Mouse (Mus musculus): ENCODE measurements at regions not wholly inside any gene's neighbourhood (a gene's known extent, or its start where the extent isn't known, plus 50 kb on each side); places are given as distances from the start of the nearest gene placed in this dataset.
"Not testable (repeated sequence)": the region's sequence is repeated elsewhere in the genome, so short reads cannot be mapped to it uniquely, and the experiment has no call there.

GRCm38 (mm10) chr15:53984006-53984405 is 99.3 kb downstream of the Gm7489 start:
- in situ Hi-C loops (cut with MboI, MseI) = not testable (repeated sequence)

- in situ Hi-C loops (cut with MboI, MseI) = no loop called here
Measured at GRCm38 (mm10) chr15:53989888-53990287, 105.2 kb downstream of the Gm7489 start.

- in situ Hi-C loops (cut with MboI, MseI) = no loop called here
Measured at GRCm38 (mm10) chr15:53995199-53995868, 110.6 kb downstream of the Gm7489 start.

GRCm38 (mm10) chr15:53998600-53999290 is 114.0 kb downstream of the Gm7489 start:
- in situ Hi-C loops (cut with MboI, MseI) = no loop called here

- in situ Hi-C loops (cut with MboI, MseI) = no loop called here
Measured at GRCm38 (mm10) chr15:54033756-54034155, 149.1 kb downstream of the Gm7489 start.

- in situ Hi-C loops (cut with MboI, MseI) = loop anchor here (25.0 kb wide), 1 partner anchor 937 kb away; no protein-coding TSS in a partner anchor
Measured at GRCm38 (mm10) chr15:54050711-54051110, 166.0 kb downstream of the Gm7489 start.

GRCm38 (mm10) chr15:54070005-54070634 is 185.4 kb downstream of the Gm7489 start:
- in situ Hi-C loops (cut with MboI, MseI) = loop anchor here (5.0 to 25.0 kb wide), 2 partner anchors 347 to 917 kb away; no protein-coding TSS in a partner anchor

GRCm38 (mm10) chr15:54071732-54072131 is 187.0 kb downstream of the Gm7489 start:
- in situ Hi-C loops (cut with MboI, MseI) = loop anchor here (5.0 to 25.0 kb wide), 2 partner anchors 346 to 916 kb away; no protein-coding TSS in a partner anchor

GRCm38 (mm10) chr15:54091301-54091700 is 206.6 kb downstream of the Gm7489 start:
- in situ Hi-C loops (cut with MboI, MseI) = no loop called here

- in situ Hi-C loops (cut with MboI, MseI) = no loop called here
Measured at GRCm38 (mm10) chr15:54092386-54092785, 207.7 kb downstream of the Gm7489 start.

- in situ Hi-C loops (cut with MboI, MseI) = no loop called here
Measured at GRCm38 (mm10) chr15:54097498-54097897, 212.8 kb downstream of the Gm7489 start.

- in situ Hi-C loops (cut with MboI, MseI) = no loop called here
Measured at GRCm38 (mm10) chr15:54112406-54112805, 227.7 kb downstream of the Gm7489 start.

GRCm38 (mm10) chr15:54114096-54114512 is 229.4 kb downstream of the Gm7489 start:
- in situ Hi-C loops (cut with MboI, MseI) = no loop called here

GRCm38 (mm10) chr15:54117967-54118538 is 233.3 kb downstream of the Gm7489 start:
- in situ Hi-C loops (cut with MboI, MseI) = no loop called here

GRCm38 (mm10) chr15:54120456-54120855 is 235.8 kb downstream of the Gm7489 start:
- in situ Hi-C loops (cut with MboI, MseI) = no loop called here

GRCm38 (mm10) chr15:54164350-54164749 is 279.6 kb downstream of the Gm7489 start:
- in situ Hi-C loops (cut with MboI, MseI) = no loop called here

GRCm38 (mm10) chr15:54167842-54168361 is 283.2 kb downstream of the Gm7489 start:
- in situ Hi-C loops (cut with MboI, MseI) = no loop called here

- in situ Hi-C loops (cut with MboI, MseI) = no loop called here
Measured at GRCm38 (mm10) chr15:54177221-54177620, 292.5 kb downstream of the Gm7489 start.

GRCm38 (mm10) chr15:54177791-54178190 is 293.1 kb downstream of the Gm7489 start:
- in situ Hi-C loops (cut with MboI, MseI) = no loop called here
